In the genomic region with DNA sequence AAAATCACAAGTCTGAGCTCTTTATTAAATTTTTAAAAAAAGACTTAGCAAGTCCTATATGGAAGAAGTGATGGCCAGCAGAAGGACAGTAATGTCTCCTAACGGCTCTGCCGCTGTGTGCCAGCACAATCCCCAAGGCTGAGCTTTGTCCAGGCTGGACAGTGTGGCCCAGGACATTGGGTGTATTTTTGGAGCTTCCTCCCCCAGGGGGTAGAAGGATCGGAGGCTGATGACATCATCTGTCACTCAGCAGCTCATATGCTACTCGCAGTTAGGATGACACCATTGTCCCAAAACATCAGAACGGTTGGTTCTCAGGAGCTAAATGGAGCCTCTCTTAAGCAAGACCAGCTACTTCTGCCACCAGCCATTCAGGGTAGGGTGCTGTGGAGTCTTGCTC, we compare ENCODE assay signal across 12 mouse cellular contexts.
DNase-seq lines count a peak whose midpoint lies in the region; ATAC-seq and TF ChIP-seq lines count a peak whose summit lies in the region.
"Had no signal": no experiment of that assay in that cellular context is flagged by ENCODE, and none has a peak within 500 bp of the region (broad histone marks: within the 10 kb centered on the region; RNA-seq: fewer than 3 reads in every experiment).

No protein-coding gene starts in this region.

- H3K4me1 ChIP-seq in cerebellum, adult 2 months (ENCODE audit: control insufficient read depth, insufficient read depth, low read length): peaks cover 58% of the 10 kb centered on the region
- peaks cover 8 to 10% of the 10 kb centered on the region in 2 experiments for H3K4me1 ChIP-seq in CH12.LX (ENCODE audit: control insufficient read depth in 1 of 2, insufficient read depth in 2 of 2)

- H3K36me3 ChIP-seq in CH12.LX (replicated peaks in 1 of 2; ENCODE audit: control insufficient read depth in 1 of 2, insufficient read depth in 1 of 2, low read length in 1 of 2): no peaks in the 10 kb centered on the region
- H3K36me3 ChIP-seq: embryonic facial prominence, embryonic 13.5 days; limb, embryonic 12.5 days had no signal

- no peak for TF ChIP-seq POLR2A in cerebellum, adult 2 months (IDR thresholded peaks at IDR 0.05; ENCODE audit: borderline replicate concordance, insufficient read depth, low read length)
- TF ChIP-seq POLR2A in CH12.LX (IDR thresholded peaks at IDR 0.05; ENCODE audit: low read depth, low read length): no peak

- peak overlapping the region; percentile 74; the same call in 1 of the 2 replicates for H3K27ac ChIP-seq in cerebellum, adult 2 months (ENCODE audit: insufficient read depth, low read length)
- H3K27ac ChIP-seq in layer of hippocampus, adult 2 months: peak overlapping the region; percentile 92
- H3K27ac ChIP-seq in CH12.LX (ENCODE audit: insufficient read depth, low read depth): no peak overlapping the region
- H3K27ac ChIP-seq: embryonic facial prominence, embryonic 13.5 days; limb, embryonic 12.5 days had no signal

- H3K79me2 ChIP-seq in CH12.LX (replicated peaks; ENCODE audit: control insufficient read depth, extremely low read depth, insufficient read depth, poor library complexity, severe bottlenecking): no peaks in the 10 kb centered on the region

- no peaks in the 10 kb centered on the region for H3K27me3 ChIP-seq in cerebellum, adult 2 months (ENCODE audit: control insufficient read depth, insufficient read depth, low read length)
- peaks cover 14% of the 10 kb centered on the region for H3K27me3 ChIP-seq in CH12.LX (replicated peaks)

- WGBS in cerebellum, adult 2 months: 4% methylated on average over 5 of the region's 5 CpGs

- no peaks in the 10 kb centered on the region for H3K9me3 ChIP-seq in CH12.LX (replicated peaks; ENCODE audit: low read length)
- H3K9me3 ChIP-seq: embryonic facial prominence, embryonic 13.5 days; limb, embryonic 12.5 days had no signal

- H3K9ac ChIP-seq in CH12.LX (ENCODE audit: insufficient read depth, low read depth): no peak overlapping the region
- H3K9ac ChIP-seq: embryonic facial prominence, embryonic 13.5 days; limb, embryonic 12.5 days had no signal

- ATAC-seq in erythroblast, adult 5-6 weeks (replicated peaks; ENCODE audit: low FRiP score, poor library complexity, severe bottlenecking): no peak
- ATAC-seq: forebrain, embryonic 16.5 days had no signal

- no peak for TF ChIP-seq CTCF in cerebellum, adult 2 months (IDR thresholded peaks at IDR 0.05; ENCODE audit: borderline replicate concordance, insufficient read depth, low read depth, low read length)
- no peak for TF ChIP-seq CTCF in layer of hippocampus, adult 2 months (conservative IDR thresholded peaks at IDR 0.05)
- TF ChIP-seq CTCF in CH12.LX (conservative IDR thresholded peaks at IDR 0.05 in 1 of 2, IDR thresholded peaks at IDR 0.05 in 1 of 2; ENCODE audit: low read depth in 2 of 2, low read length in 2 of 2): no peak

- 0 out of 2 replicates have a peak, but pooled peaks have one; percentile 12 for TF ChIP-seq EP300 in CH12.LX (IDR thresholded peaks at IDR 0.05; ENCODE audit: low read length)

- no peak for TF ChIP-seq RAD21 in CH12.LX (IDR thresholded peaks at IDR 0.05; ENCODE audit: low read depth, low read length)

- H3K4me3 ChIP-seq in cerebellum, adult 2 months (replicated peaks; ENCODE audit: insufficient read depth, low read depth, low read length): no peak overlapping the region
- H3K4me3 ChIP-seq in layer of hippocampus, adult 2 months: no peak overlapping the region
- H3K4me3 ChIP-seq in CH12.LX (replicated peaks in 1 of 3; ENCODE audit: low read depth in 2 of 3, low read length in 2 of 3, poor library complexity in 1 of 3): no peak overlapping the region
- H3K4me3 ChIP-seq: embryonic facial prominence, embryonic 13.5 days; limb, embryonic 12.5 days had no signal

- peak; percentile 69 to 85 for DNase-seq in cerebellum, adult 2 months
- DNase-seq in cerebellum, adult 11 months: no peak
- DNase-seq in layer of hippocampus, adult 2 months (ENCODE audit: low spot score in 2 of 2): no peak
- DNase-seq in layer of hippocampus, postnatal 25 days (ENCODE audit: extremely low spot score in 1 of 2, low spot score in 1 of 2): no peak
- no peak for DNase-seq in CH12.LX (ENCODE audit: extremely low read depth)
- DNase-seq in heart, adult 8-10 months (ENCODE audit: low spot score): peak; percentile 64
- DNase-seq in embryo, embryonic 10 days (ENCODE audit: low spot score): no peak
- DNase-seq: thymus, postnatal 36 days had no signal

- dilution Hi-C loops in CH12.LX (cut with MboI; ENCODE audit: extremely low pct_ligation_motif_present, extremely low pct_unique_long_range_greater_than_20kb, low sequenced_read_pairs): no loop called here

- in situ Hi-C loops in CH12.LX (cut with MboI; ENCODE audit: low pct_ligation_motif_present, low pct_unique_long_range_greater_than_20kb, low sequenced_read_pairs): no loop called here

- no peak overlapping the region for H3K4me2 ChIP-seq in CH12.LX (ENCODE audit: insufficient read depth, low read depth, poor library complexity, severe bottlenecking)
- H3K4me2 ChIP-seq: embryonic facial prominence, embryonic 13.5 days; limb, embryonic 12.5 days had no signal

TF ChIP-seq in CH12.LX, 34 proteins besides CTCF, POLR2A, EP300 and RAD21:
- no peak for TF ChIP-seq BHLHE40 (IDR thresholded peaks at IDR 0.05; ENCODE audit: low read depth, low read length)
- no peak for TF ChIP-seq POLR2AphosphoS2 (IDR thresholded peaks at IDR 0.05; ENCODE audit: low read depth, low read length)
- no peak for TF ChIP-seq MYC (IDR thresholded peaks at IDR 0.05; ENCODE audit: low read depth, low read length)
- no peak for TF ChIP-seq PAX5 (IDR thresholded peaks at IDR 0.05; ENCODE audit: low read length)
- TF ChIP-seq ZC3H11A (IDR thresholded peaks at IDR 0.05; ENCODE audit: low read depth, low read length): no peak
- TF ChIP-seq TCF12 (IDR thresholded peaks at IDR 0.05; ENCODE audit: low read depth, low read length): no peak
- TF ChIP-seq MAFK (IDR thresholded peaks at IDR 0.05; ENCODE audit: insufficient replicate concordance, low read length): no peak
- no peak for TF ChIP-seq HCFC1 (IDR thresholded peaks at IDR 0.05; ENCODE audit: low read depth, low read length)
- no peak for TF ChIP-seq SIN3A (IDR thresholded peaks at IDR 0.05; ENCODE audit: low read length)
- TF ChIP-seq NRF1 (IDR thresholded peaks at IDR 0.05; ENCODE audit: low read depth, low read length): no peak
- no peak for TF ChIP-seq KAT2A (IDR thresholded peaks at IDR 0.05; ENCODE audit: insufficient replicate concordance, low read length)
- no peak for TF ChIP-seq USF1 (IDR thresholded peaks at IDR 0.05; ENCODE audit: low read depth, low read length)
- peak; percentile 25; the same call in 1 of the 2 replicates for TF ChIP-seq JUN (IDR thresholded peaks at IDR 0.05; ENCODE audit: insufficient read depth, low read depth, low read length)
- no peak for TF ChIP-seq ZNF384 (IDR thresholded peaks at IDR 0.05; ENCODE audit: low read depth, low read length)
- TF ChIP-seq NELFE (IDR thresholded peaks at IDR 0.05; ENCODE audit: low read depth, low read length): no peak
- peak; percentile 36; the same call in 1 of the 2 replicates for TF ChIP-seq MEF2A (IDR thresholded peaks at IDR 0.05; ENCODE audit: borderline replicate concordance, low read depth, low read length)
TF ChIP-seq in CH12.LX: peak in this region for 2.

Comparison
In these comparisons a context has a peak if more than half of its experiments do, and no peak if none do; other contexts are left out.
1. DNase-seq: peak in cerebellum, adult 2 months (2 of 2) and heart, adult 8-10 months (single experiment); none in cerebellum, adult 11 months (single experiment), layer of hippocampus, adult 2 months (0 of 2), layer of hippocampus, postnatal 25 days (0 of 2), CH12.LX (single experiment) and embryo, embryonic 10 days (single experiment).